Mouse (Mus musculus) T-helper 1 cell (primary cell): Measurements from ENCODE around the gene Tsc22d4.
"Not testable (repeated sequence)": the region's sequence is repeated elsewhere in the genome, so short reads cannot be mapped to it uniquely, and the experiment has no call there.

Experiments
- in situ Hi-C: fragments of 300-600 bp; cut with MboI, MseI; formaldehyde crosslinking; loops from one replicate; pipeline ENCODE4 v1.15.1; 2025; ENCODE audit warnings: high pct_unique_total_duplicates

Gene Tsc22d4

DNA sequence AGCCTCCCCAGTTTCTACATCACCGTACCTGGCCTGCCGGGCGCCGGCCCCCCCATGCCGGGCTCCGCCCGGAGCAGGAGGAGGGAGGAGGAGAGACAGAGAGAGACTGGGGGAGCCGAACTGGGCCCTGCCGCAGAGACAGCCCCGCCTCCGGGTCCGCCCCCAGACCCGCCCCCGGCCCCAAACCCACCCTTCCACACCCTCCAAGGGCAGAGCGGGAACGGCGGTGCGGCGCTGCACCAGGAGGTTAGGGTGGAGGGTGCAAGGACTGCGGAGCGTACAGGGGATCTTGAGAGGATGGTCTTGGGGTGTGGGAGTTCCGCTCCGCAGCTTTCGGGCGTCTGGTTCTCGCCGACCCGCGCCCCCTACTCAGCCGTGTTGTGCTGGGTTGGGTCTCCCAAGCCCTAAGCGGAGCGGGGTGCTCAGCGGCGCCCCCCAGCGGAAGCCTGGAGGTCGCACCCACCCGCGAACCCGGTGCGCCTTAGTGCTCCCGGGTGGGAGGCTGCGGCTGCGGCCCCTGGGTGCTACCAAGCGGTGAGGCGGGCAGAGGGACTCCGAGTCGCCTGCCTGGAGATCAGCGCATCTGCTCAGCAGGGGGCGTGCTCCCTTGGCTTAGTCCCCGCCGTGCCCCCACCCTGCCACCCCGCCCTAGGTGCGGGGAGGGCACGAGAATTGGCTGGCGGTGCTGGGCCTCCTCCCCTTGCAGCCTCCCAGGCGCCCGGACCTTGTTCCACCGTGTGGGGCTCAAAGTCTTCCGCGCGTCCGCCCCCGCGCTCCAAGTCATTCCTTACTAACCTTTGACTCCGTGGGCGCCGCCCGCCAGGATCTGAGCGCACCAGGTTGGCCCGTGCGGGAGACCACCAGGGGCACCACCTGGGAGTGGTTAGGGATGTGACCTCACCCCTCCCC is 4.3 kb upstream of the Tsc22d4 start, which contains the start of gene Nyap1:
Gene Nyap1 (minus strand): TSS at position 585 of the 909 bp plus-strand sequence.
- in situ Hi-C loops = no loop called here

GRCm38 (mm10) chr5:137742048-137742447 is 3.5 kb upstream of the Tsc22d4 start:
- in situ Hi-C loops = no loop called here

DNA sequence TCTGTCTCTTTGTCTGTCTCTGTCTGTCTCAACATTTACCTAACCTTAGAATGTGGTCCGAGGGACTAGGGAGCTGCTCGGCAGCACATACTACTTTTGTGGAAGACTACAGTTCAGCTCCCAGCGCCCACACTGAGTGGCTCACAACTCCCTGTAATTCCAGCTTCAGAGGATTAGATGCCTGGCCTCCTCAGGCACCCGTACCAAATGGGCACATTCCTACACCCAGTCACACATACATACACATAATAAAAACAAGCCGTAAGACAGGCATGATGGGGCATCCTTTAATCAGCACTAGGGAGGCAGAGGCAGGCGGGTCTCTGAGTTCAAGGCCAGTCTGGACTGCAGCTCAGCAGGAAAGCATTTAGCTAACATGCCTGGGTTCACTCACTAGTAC is 2.7 kb upstream of the Tsc22d4 start:
- in situ Hi-C loops = no loop called here

DNA sequence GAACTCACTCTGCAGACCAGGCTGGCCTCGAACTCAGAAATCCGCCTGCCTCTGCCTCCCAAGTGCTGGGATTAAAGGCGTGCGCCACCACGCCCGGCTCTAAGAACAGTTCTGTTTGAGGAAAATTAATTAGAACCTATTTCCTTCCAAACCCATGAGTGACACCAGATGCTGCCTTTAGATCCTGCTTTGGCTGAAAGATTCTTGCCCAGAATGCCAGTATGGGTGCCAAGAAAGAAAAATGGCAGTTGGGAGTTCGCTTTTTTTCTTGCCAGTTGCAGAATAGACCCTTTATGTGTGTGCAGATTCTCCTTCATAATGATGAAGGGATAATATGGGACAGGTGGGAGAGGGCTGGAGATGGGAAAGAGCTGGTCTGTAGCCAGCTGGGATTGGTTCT is 1.3 kb upstream of the Tsc22d4 start:
- in situ Hi-C loops = no loop called here

DNA sequence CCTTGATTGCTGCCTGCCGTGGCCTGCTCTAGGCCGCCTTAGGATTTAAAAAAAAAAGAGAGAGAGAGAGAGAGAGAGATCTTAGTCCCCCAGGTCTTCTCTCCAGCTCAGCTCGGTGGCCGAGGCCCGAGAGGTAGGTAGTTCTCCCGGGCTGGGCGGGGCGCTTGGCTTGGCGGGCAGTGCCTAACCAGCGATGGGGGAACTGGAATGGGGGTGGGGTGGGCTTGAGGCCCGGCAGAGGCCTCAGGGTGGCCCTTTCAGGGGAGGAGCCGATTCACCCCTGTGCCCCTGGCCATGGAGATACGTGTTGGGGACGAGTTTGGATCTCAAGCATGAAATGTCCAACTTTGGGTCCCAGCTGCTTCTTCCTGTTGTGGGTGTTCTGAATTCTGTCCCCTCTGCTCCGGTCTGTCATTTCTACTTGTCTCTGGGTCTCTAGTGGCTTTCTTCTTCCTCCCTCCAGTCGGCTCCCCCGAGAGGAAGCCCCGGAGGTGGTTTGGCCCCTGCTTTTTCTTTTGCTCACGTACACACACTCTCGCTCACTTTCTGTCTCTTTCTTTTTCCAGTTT is 836 bp downstream of the Tsc22d4 start:
- in situ Hi-C loops = no loop called here

- in situ Hi-C loops = no loop called here
Observed at GRCm38 (mm10) chr5:137746851-137747325, 1.4 kb downstream of the Tsc22d4 start.

DNA sequence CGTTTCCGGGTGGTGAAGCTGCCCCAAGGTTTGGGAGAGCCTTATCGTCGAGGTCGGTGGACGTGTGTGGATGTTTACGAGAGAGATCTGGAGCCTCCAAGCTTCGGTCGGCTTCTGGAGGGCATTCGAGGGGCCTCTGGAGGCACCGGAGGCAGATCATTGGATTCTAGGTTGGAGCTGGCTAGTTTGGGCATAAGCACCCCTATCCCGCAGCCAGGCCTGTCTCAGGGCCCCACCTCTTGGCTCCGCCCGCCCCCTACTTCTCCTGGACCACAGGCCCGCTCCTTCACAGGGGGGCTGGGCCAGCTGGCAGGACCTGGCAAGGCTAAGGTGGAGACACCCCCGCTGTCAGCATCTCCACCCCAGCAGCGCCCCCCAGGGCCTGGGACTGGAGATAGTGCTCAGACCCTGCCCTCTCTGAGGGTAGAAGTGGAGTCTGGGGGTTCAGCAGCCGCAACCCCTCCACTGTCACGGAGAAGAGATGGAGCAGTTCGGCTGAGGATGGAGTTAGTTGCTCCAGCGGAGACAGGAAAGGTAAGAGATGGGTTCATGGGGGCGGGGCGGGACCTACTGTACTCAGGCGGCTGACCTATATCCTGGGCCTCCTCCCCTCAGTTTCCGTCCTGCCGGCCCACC is 1.9 kb downstream of the Tsc22d4 start:
- in situ Hi-C loops = no loop called here

- in situ Hi-C loops = no loop called here
Observed at GRCm38 (mm10) chr5:137748130-137748770, 2.7 kb downstream of the Tsc22d4 start.

- in situ Hi-C loops = no loop called here
Observed at GRCm38 (mm10) chr5:137749196-137749836, 3.8 kb downstream of the Tsc22d4 start.

DNA sequence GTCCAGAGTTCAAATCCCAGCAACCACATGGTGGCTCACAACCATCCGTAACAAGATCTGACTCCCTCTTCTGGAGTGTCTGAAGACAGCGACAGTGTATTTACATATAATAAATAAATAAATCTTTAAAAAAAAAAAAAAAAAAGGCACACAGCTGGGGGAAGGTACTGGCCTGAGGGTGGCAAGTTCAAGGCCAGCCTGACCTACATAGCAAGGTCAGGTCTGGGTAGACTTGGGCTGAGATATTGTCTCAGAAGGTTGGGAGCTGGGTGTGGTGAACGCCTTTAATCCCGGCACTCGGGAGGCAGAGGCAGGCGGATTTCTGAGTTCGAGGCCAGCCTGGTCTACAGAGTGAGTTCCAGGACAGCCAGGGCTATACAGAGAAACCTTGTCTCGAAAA is 4.7 kb downstream of the Tsc22d4 start:
- in situ Hi-C loops = not testable (repeated sequence)

GRCm38 (mm10) chr5:137751221-137751887 is 5.8 kb downstream of the Tsc22d4 start:
- in situ Hi-C loops = no loop called here

DNA sequence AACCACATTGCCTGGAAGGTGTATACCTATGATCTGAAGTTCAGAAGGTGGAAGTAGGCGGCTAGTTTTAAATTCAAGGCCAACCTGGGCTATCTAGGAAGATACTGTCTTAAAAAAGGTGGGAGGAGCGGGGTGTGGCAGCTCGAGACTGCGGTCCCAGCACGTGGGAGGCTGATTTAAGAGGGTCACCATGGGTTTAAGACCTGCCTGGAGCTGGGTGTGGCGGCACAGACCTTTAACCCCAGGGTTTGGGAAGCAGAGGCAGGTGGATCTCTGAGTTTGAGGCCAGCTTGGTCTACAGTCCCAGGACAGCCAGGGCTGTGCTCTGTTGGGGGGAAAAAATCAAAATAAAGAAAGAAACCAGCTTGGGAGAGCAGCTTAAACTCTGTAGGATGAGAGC is 6.5 kb downstream of the Tsc22d4 start:
- in situ Hi-C loops = no loop called here

GRCm38 (mm10) chr5:137753111-137753832 is 7.7 kb downstream of the Tsc22d4 start:
- in situ Hi-C loops = no loop called here

- in situ Hi-C loops = no loop called here
Observed at GRCm38 (mm10) chr5:137755425-137755824, 9.9 kb downstream of the Tsc22d4 start.

GRCm38 (mm10) chr5:137756106-137756505 is 10.6 kb downstream of the Tsc22d4 start:
- in situ Hi-C loops = no loop called here

DNA sequence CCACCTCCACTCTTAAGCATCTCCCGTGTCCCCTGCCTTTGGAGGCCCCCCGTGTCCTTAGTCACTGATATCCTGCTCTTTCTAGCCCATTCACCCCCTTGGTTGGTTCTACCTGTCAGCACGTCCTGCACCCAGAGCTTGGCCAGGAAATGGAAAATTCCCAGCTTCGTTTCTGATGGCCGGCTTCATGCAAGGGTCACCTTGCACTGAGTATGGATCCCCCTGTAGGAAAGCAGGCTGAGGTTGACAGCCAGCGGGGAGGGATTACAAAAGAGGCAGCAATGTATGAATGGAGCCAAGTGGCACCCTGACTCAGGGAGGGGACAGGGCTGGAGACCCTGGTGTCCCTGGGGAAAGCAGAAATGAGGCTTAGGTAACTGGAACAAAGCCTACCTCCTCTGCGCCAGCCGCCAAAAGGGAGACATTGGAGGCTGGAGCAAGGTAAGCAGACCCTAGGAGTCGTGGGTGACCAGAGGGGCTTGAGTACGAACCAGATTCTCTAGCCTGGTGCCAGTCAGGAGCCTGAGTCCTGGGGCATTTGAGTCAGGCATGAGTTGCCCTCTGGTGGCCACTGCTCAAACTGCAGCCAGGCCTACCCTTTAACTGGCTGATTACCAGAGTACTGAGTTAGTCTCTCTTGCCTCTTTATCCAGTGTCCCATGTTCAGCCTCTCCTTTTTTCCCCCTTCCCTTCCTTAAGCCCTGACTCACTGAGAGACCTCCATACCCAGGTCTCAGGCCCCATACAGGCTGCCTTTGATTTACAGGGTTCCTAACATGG is 11.5 kb downstream of the Tsc22d4 start:
- in situ Hi-C loops = no loop called here

- in situ Hi-C loops = no loop called here
Observed at GRCm38 (mm10) chr5:137757887-137758286, 12.4 kb downstream of the Tsc22d4 start.

GRCm38 (mm10) chr5:137758921-137759534 is 13.5 kb downstream of the Tsc22d4 start:
- in situ Hi-C loops = no loop called here

DNA sequence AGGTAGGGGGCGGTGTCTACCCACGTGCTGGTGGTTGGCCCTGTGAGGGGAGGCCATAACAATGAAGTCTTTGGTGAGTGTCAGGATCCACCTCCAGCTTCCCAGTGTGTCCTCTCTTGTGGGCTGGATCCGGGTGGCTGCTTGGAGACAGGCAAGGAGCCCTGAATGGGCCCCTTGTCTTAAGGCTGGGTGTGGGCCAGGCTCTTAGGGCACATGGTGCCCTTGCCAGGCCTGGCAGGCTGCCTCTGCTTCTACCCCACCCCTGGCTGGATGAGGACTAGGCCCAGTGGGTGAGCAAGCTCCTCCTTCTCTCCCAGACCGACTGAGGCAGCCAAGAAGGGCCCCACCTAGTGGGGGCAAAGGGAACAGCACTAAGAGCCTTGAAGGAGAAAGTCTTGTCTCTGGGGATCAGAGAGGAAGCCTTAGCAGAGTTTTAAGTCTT is 14.5 kb downstream of the Tsc22d4 start:
- in situ Hi-C loops = loop anchor here (5.0 kb wide), 1 partner anchor 108 kb away; no protein-coding TSS in a partner anchor
